Mouse (Mus musculus) intestine, embryonic 16.5 days (tissue): ENCODE results near the gene App. TPM values are rescaled to one million over a fixed set of nuclear protein-coding genes. Genes with fewer than 3 reads are reported as not detected.

ENCODE experiments used
- ATAC-seq: fragments of 200-750 bp; cut with Nextera tagmentation; 2 replicates; pipeline ENCODE4 v1.8.0; 2017; ENCODE audit warnings: moderate TSS enrichment, moderate library complexity
- H3K27ac ChIP-seq: fragments of 300-500 bp; sonication (generic); 2 replicates; pipeline ENCODE4 v1.5.1; 2014; ENCODE audit warnings: mild to moderate bottlenecking, low read length
- H3K27me3 ChIP-seq: fragments of 300-500 bp; sonication (generic); replicated peaks from 2 replicates; pipeline ENCODE4 v1.6.1; 2014; ENCODE audit warnings: low read length, control low read depth, mixed read lengths; ENCODE audit not compliant: control insufficient read depth, insufficient read depth
- H3K36me3 ChIP-seq: fragments of 300-500 bp; sonication (generic); 2 replicates; pipeline ENCODE4 v1.6.1; 2014; ENCODE audit warnings: low read length, control low read depth; ENCODE audit not compliant: control insufficient read depth, insufficient read depth
- H3K4me1 ChIP-seq: fragments of 300-500 bp; sonication (generic); 2 replicates; pipeline ENCODE4 v1.6.1; 2014; ENCODE audit warnings: low read length, control low read depth, mixed read lengths; ENCODE audit not compliant: control insufficient read depth, insufficient read depth
- H3K4me2 ChIP-seq: fragments of 300-500 bp; sonication (generic); 2 replicates; pipeline ENCODE4 v1.6.1; 2014; ENCODE audit warnings: low read depth, low read length, control low read depth
- H3K4me3 ChIP-seq: fragments of 300-500 bp; sonication (generic); 2 replicates; pipeline ENCODE4 v1.5.1; 2014; ENCODE audit warnings: mild to moderate bottlenecking, low read length
- H3K9ac ChIP-seq: fragments of 300-500 bp; sonication (generic); 2 replicates; pipeline ENCODE4 v1.6.1; 2014; ENCODE audit warnings: low read depth, low read length
- H3K9me3 ChIP-seq: fragments of 300-500 bp; sonication (generic); 2 replicates; pipeline ENCODE4 v1.6.1; 2016; ENCODE audit warnings: low read length, control low read depth; ENCODE audit not compliant: control insufficient read depth
- WGBS: fragments of 180-500 bp; shearing (Covaris S2); extraction: QIAGEN DNeasy Blood & Tissue Kit; methylation state at CpG from one replicate; pipeline ENCODE4 v1.1.7; 2014; 5-methylcytosine and 5-hydroxymethylcytosine counted together
- polyA plus RNA-seq: library from polyadenylated mRNA; unstranded; fragments of >200 nt; fragmentation: Nextera tagmentation; extraction: Ambion mirVana; gene quantifications from 2 replicates; pipeline ENCODE4 v1.2.1, GENCODE M21; 2015

App gene
- polyA plus RNA-seq, 1 experiment from 2014 or later: 125 TPM

DNA sequence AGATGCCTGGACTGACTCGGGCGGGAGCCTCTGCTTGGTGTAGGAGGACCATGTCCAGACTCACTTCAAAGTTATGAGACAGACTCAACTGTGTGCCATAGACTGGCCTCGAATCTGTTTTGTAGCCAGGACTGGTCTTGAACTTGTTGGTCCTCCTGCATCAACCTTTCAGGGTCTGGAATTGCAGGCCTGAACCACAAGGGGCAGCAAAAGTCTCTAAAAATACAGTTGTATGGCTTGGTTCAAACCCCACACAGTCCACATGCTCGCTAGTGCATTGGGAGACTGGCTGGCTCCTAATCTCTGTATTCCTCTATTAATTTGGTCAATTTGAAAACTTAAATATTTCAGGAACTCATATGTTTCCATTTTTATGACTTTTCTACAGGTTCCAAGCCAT is 270.6 kb downstream of the App start:
- H3K4me1 ChIP-seq: no peaks in the 10 kb centered on the region
- H3K27me3 ChIP-seq: no peaks in the 10 kb centered on the region
- no peak overlapping the region for H3K4me2 ChIP-seq
- no peaks in the 10 kb centered on the region for H3K9me3 ChIP-seq
- H3K36me3 ChIP-seq: no peaks in the 10 kb centered on the region
- H3K9ac ChIP-seq: no peak overlapping the region
- ATAC-seq: no peak
- no peak overlapping the region for H3K4me3 ChIP-seq
- no peak overlapping the region for H3K27ac ChIP-seq
- WGBS: 93% methylated on average over 4 of the region's 4 CpGs
